Mouse (Mus musculus) lung, adult 2 months (tissue): ENCODE results near the gene Stox2.

ENCODE experiments used
- CTCF ChIP-seq: fragments of 200-500 bp; IDR thresholded peaks from 2 replicates; pipeline ENCODE4 v1.5.1; 2011; ENCODE audit warnings: mild to moderate bottlenecking, low read length, control low read depth; ENCODE audit not compliant: insufficient read depth
- POLR2A ChIP-seq: fragments of 200-500 bp; IDR thresholded peaks from 2 replicates; pipeline ENCODE4 v1.6.1; 2011; ENCODE audit warnings: low read depth, mild to moderate bottlenecking, control low read depth, low read length, borderline replicate concordance; ENCODE audit errors: extremely low read depth

- no peak for TF ChIP-seq CTCF
- no peak for TF ChIP-seq POLR2A
Measured at GRCm38 (mm10) chr8:47320707-47321106, 125.5 kb downstream of the Stox2 start.
